Mouse (Mus musculus) telencephalon, adult 2 months (tissue): ENCODE measurements around the gene Pla2g5.
A peak's percentile ranks its signal among the peaks of the same experiment; 100 is the strongest.

ENCODE experiments used
- DNase-seq: peaks from one replicate; pipeline ENCODE4 v3.0.0-alpha.2; 2011; ENCODE audit warnings: low read depth, low spot score

Gene Pla2g5

DNA sequence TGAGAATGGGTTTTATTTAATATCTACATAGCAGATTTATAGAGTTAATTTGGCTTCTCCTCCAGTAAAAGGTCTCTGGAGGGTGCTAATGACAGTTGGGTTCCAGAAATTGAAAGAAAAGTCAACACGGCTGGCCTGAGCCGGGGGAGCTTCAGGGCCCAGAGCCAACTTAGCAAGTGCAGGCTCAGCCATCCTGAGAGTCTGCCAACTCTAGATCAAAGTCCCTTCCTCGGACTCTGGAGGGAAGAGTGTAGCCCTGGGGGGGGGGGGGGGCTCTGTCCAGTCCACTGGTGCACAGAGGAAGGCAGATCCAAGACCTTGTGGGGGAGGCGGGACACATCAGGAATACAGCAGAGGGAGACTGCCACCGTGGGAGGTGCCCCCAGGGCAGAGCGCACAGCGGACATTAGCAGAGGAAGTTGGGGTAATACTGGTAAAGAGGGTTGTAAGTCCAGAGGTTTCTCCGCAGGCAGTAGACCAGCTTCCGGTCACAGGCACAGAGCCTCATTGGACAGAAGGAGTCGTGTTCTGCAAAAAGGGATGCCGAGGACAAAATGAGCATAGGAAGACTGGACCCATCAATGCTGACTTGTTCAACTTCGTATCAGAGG lies 63.0 kb downstream of the Pla2g5 start:
- DNase-seq, result no peak

DNA sequence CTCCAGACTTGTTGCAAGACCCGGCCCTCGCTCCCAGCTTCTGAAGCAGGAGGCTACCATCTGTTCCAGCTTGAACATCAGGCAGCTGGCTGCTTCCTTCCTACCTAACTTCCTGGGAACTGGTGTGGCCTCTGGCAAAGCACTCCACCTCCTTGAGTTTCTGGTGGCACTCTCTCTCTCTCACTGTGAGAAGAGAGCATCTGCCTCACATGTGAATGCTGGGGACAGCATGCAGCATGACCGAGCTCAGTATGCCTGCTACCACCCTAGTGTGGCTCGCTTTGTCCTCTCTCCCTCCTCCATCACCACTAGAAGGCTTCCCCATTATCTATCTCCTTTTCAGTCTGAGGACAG lies 66.1 kb downstream of the Pla2g5 start:
- DNase-seq, result peak; percentile 71

DNA sequence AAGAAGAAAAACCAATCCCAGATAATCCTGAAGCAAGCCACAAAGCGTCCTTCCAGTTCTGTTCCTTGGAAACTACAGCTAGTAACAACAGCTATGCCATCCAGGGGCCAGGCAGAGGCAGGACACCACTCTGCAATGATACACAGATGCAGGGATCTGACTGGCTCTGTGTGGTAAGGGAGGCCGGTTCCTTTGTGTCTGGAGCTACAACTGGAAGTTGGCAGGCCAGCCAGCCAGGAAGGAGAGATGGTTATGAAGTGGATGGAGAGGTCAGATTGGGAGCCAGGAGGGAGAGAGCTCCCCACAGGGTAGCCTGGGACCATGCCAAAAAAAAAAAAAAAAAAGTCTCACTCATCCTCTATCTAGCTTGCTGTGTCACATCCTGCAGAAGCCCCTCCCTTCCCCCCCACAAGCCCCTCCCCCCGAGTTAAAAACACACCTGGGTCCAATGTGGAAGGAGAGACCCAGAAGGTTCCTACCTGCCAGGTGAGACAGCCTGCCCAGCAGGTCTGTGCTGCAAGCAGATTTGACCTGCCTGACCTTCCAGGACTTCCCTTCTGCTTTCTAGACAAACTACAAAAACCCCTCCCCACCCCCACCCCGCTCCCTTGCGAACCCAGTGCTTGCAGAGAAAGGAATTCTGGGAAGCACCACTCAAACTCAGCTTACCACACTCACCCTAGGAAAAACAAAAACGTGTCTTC lies 66.6 kb downstream of the Pla2g5 start:
- DNase-seq, result no peak

DNA sequence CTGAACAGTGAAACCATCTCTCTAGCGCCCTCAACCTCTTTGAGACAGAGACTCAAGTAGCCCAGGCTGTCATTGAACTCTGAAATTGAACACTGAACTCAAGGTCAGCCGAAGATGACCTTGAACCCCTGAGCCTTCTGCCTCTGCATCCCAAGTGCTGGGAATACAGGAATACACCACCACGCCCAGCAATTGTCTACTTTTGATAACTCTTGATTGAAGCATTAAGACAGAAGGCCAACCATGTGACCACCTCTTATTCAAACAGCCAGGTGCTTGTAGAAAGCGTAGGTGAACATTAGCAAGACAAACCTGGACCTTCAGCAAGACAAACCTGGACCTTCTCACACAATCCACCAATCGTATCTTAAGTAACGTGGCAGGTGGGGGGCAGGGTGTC lies 68.9 kb downstream of the Pla2g5 start:
- DNase-seq, result no peak

DNA sequence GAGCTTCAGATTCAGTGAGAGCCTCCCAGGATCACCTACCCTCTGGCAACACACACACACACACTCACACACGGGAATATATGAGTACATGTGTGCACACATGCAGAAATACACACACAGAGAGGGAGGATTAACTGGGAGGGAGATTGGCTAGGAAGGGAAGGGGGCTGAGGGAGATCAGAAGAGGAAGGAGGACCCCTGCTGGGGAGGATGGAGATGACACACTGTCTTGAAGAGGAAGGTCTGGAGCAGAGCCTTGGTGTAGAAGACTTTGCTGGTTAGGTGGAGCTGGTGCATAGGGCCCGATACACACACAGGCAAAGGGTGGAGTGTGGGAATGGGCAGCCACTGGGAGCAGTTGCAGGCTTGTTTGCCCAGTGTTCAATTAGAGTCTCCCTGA lies 70.0 kb downstream of the Pla2g5 start:
- DNase-seq, result no peak

DNA sequence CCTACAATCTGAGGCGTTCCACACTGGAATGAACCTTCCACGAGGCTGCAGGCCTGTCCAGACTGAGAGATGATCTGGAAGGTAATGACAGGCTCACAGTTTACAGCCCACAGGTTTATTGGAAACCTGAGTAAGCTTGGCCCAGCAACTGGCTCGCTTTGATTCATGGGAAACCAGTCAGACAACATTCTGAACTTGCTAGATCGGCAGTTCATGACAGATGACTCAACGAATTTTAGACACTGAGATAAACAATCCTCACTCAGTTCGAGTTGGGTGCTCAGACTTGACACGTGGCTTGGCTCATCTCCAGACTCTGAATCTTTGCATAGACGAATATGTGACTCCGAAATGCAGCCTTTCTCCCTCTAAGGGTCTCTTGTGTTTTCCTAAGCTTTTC lies 70.7 kb downstream of the Pla2g5 start:
- no peak for DNase-seq

DNA sequence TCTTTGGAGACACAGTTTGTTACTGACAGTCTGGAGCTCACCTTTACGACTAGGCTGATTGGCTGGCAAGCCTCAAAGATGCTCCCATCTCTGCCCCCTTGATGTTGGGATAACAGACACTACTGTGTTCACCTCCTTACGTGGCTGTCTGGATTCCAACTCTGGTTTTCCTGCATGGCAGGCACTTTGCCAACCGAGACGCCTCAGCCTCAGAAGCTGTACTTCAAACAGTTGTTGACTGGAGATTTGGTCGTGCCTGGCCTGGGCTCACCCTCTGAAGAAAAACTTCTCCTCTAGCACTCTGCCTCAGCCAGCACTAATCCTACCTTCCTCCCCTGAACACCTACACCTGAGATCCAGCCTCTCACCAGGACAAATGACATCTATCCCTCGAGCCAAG lies 71.8 kb downstream of the Pla2g5 start:
- DNase-seq, result no peak

DNA sequence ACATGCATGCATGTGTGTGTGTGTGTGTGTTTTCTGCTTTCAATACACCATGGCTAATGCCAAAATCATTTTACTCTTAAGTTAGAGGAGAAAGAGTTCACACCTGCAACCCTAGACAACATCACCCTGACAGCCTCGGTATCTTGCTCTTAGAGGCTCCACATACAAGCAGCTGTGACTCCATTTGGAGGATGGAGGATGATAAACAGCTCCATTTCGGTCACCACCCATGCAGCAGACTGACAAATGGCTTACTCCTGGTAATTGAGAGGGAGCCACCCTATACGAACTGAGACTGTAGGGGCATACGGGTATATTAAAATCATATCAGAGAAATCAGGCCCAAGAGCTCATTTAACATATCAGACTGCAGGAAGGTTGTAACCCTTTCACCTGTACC lies 74.9 kb downstream of the Pla2g5 start:
- no peak for DNase-seq

DNA sequence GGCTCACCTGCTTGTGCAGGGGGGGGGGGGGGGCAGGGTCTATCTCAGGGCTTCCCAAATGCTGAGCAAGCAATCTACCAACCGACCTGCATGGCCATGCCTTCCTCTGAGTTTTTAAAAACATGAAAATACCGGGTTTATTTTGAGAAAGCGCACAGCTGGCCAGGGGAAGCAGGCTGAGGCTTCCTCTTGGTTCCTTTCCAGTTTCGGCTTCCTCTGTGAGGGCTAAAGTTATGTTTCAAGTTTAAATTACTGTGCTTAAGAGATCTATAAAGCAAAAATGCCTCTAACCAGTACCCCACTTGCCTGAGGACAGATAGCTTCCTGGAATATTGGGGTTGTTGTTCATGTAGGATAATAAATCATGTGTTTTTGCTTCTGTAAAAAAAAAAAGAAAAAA lies 77.1 kb downstream of the Pla2g5 start:
- DNase-seq, result no peak

DNA sequence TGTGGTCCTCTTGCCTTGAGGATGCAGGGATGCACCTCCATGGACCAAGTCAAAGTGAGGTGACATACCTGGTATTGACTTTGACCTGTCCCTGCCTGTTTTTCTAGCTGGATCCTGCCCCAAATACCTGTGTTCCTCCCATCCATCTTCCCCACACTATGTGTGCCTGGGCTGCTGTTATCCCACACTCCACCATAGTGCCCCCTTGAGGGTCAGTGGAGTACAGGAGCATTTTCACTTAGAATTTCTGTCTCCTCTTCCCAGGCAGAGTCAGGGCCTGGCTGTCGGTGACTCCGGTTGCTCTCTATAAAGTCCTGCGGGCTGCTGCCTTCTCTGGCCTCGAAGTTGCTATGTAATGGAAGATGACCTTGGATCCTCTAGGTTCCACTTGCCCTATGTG lies 77.6 kb downstream of the Pla2g5 start:
- DNase-seq, result no peak

DNA sequence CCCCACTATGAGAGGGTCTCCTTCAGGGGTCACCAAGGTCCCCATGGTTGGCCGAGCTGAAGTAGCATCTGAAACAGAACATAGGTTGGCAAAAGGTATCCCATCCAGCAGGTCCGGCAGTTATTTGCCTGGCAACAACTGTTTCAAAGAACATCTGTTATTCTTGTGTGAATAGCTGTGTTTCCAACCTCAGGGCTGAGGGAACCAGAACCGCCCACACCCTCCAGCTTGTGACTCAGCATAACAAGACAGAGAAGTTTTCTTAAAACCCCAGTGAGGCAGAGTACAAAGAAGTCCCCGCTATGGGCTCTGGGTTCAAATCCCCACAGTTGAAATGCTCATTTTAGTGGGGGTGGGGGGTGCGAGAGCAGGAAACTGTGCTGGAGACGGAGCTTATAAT lies 81.2 kb downstream of the Pla2g5 start:
- DNase-seq, result peak; percentile 72

DNA sequence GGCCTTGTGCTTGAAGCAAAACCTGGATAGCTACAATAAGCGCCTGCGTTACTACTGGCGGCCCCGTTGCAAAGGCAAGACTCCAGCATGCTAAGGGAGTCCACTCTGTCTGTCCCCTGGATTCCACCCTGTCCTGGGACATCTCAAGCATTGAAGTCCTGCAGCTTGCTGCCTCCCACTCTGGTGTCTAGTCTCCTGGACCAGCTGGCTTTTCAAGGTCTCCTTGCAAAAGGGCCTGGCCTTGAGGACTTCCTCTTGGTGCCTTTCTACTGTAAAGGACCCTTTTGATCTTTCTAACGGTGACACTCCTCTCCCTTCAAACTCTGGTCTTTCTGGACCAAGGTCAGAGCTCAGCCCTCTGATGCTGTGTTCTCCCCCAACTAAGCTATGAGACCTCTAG lies 83.0 kb downstream of the Pla2g5 start:
- DNase-seq, result no peak

DNA sequence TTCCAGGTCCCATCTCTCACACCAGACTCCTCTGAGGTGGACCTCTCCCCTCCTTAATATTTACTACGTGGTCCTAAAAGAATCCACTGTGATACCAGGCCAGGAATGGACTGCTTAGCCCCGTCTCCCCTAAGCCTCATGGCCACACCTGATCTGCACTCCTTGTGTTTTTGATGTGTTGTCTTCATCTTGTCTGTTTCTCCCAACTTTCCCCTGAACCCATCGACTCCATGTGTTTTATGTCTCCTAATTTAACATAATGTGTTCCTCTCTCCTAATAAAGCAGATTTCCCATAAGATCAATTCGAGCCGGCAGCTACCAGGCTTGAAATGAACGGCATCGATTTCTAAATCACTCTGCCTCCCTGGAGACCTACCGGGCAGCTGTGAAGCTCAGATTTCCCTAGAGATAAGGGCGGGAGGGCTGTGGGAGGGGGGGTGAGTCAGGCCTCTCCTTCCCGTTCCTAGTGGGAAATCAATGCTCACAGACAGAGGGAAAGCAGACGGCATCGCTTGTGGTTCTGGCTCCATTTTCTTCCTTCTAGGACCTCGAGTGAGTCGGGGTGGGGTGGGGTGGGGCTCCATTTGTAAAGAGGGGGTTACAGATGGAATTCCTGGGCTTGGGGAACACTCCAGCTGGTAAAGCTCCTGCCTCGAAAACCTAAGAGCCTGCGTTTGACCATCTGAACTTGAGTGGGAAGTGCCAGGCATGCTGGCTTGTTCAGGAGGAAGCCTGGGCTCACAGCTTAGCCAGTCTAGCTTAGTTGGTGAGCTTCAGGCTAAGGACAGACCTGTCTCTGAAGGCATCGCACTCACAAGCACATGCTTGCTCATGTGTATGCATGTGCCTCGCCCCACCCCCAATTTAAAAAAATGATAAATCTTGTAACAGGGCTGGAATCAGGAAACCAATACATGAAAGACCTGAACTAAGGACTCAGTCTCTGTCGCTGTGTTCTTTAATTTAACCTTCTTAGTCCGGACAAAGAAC lies 85.6 kb downstream of the Pla2g5 start:
- DNase-seq, result no peak

DNA sequence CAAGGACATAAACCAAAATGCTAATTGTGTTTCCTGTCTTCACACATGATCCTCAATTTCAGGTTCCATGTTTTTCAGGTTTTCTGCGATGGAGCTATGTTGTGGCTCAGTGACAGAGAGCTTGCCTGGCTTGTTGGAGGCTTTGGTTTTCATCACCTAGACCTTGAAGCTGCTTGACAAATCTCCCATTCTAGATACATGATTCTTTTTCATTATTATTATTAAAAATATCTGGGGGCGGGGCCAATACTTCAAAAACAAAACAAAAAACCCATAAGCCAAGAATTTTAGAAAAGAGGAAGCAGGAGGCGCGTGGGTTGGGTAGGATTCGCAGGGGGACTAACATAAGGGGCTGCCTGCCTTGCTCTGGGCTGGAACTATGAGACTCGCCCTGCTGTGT lies 87.8 kb downstream of the Pla2g5 start, which contains the start of gene Pla2g2d:
Gene Pla2g2d, plus strand, starts transcription at position 301 of the 400 bp plus-strand sequence.
- no peak for DNase-seq

DNA sequence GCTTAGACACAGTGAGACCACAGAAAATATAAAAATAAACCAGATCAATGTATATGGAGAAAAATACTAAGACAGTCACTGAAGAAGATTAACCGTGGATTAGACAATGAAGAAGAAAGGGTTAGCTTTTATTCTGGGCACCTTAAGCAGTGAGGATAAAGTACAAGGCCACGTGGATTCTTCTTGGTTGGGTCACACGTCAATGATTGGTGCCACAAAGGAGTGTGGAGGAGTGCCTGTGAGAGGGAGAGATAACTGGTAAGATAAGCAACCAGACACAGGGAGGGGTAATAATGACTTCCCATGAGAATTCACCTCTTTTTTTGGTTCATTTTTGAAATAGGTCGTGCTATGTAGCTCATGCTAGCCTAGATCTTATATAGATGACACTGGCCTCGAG lies 90.9 kb downstream of the Pla2g5 start:
- DNase-seq, result no peak

DNA sequence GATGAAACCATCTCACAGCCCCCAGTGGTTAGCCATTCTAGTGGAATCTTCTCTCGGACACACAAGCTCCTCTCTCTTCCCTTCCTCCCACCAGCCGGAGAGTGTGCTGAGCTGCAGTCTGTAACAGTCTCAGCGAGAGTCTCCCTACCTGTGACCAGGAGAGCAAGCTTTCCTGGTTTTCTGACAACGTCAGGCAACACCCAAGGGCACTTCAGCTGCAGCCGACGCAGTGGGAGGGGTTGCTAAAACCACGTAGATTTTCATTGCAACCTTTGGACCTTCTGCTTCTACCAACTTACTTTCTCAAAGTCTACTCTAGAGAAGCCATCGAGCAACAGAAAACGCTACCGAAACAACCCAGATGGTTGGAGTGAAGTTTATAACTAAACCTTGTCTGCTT lies 91.3 kb downstream of the Pla2g5 start:
- no peak for DNase-seq

DNA sequence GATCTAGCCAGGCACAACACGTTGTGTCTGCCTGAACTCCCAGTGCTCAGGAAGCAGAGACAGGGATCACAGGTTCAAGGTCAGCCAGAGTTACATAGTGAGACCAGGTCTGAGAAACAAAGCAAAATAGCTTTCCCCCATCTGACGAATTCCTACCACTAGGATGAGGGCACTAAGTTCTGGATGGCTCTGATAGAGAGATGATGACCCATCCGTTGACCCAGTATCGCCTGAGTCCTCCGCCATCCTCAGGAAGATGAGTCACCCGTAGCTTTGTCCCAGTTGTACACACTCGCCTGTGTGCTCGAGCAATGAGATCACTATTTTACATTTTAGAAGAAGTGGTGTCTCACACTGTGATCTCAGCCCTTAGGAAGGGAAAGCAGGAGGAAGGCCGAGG lies 101.0 kb downstream of the Pla2g5 start:
- no peak for DNase-seq

DNA sequence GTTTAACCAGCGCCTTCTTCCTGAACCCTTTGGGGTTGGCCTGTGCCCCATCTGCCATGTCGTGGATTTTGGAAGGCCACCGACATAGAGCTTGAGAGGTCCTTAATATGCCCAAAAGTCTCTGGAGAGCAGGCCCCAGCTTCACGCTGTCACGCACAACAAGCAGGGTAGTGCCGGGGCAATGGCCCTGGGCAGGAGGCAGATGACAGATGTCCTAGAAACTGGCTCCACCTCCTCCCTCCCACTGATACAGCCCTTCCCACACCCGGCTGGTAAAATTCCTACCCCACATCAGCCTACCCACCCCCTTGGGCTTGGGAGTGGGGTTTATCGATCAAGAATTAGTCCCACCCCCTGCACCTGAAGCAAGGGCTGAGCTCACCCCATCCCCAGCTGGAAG lies 105.9 kb downstream of the Pla2g5 start, which contains the start of gene Pla2g2f:
Gene Pla2g2f, minus strand, starts transcription at position 211 of the 400 bp plus-strand sequence.
- no peak for DNase-seq

DNA sequence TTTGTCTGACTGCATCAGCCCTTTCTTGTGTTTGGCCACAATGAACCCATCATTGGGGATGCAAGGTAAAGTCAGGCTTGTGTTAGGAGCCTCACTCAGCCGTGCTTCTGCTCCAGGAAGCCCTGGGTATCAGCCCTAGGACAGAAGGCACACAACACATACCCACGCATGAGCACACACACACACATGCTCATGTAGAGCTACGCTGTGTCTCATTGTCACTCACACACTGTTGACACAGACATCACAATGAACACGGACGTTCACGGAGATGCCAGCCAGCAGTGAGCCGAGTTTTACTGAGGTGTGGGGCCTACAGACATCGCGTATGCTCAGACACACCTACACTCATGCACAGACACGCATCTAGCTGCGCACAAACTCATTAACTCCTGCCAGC lies 107.3 kb downstream of the Pla2g5 start:
- no peak for DNase-seq

DNA sequence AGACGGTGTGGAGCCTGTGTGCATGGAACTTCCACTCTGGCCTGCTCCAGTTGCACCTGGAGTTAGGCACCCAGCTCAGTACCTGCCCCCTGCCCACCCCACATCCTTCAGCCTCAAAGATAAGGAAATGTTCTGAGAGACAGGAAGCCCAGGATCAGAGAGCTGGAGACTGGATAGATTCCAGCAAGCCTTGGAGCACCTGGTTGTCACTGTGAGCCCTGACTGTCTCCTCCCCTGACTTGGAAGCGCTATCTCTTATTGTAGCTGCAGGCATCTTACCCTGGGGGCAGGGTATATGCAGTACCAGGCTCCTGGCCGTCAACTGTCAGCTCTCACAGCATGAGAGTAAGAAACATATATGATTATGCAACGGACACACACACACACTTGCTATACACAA lies 107.8 kb downstream of the Pla2g5 start:
- DNase-seq, result no peak

DNA sequence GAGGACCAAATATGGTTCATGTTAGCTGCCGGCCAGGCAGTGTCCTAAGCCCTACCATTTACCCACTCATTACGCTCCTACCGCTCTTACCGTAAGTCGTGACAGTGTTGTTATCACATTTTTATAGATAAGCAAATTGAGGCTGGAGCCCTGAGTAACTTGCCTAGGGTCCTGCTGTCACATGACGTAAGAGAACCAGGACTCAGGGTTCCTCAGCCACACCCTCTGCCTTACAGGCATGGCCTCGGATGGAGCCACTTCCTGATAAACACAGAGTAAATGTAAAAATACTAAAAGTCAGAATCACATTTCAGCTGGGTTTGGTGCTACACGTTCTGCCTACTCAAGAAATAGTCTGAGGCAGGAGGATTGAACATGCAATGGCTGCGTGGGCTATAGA lies 108.8 kb downstream of the Pla2g5 start:
- no peak for DNase-seq

DNA sequence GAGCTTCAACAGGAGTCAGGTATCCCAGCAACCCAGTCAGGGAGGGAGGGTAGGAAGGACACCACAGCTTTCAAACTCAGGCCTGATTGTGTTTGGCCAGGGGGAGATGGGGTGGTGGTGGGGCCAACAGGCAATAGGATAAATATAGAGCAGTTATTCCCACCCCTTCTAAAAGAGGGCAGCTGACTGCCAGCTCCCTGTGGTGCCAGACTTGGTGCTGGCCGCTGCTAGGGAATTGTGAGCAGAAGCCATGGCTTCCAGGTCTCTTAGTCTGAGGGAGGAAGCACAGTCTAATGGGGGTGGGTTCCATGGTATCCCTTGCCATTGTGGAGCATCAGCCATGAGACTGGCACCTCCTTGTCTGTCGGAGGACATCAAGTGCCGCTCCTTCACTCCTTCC lies 109.7 kb downstream of the Pla2g5 start:
- DNase-seq, result no peak
